Mouse (Mus musculus): ENCODE results near the gene Zfp553. TPM values are rescaled to one million over a fixed set of nuclear protein-coding genes. Genes with fewer than 3 reads are reported as not detected.

The Zfp553 gene
- polyA plus RNA-seq, 1 experiment from 2014 or later: 23.6 TPM

GRCm38 (mm10) chr7:127259186-127259905 lies 26.5 kb downstream of the Zfp553 start:
- ATAC-seq: no peak
- Histone ChIP-seq H3K4me3 (ENCODE audit: low read length) (peak overlapping the region; percentile 63), H3K27me3 (replicated peaks; ENCODE audit: control insufficient read depth, insufficient read depth, low read length) (no peaks in the 10 kb centered on the region), H3K4me2 (ENCODE audit: low read depth, low read length) (peak overlapping the region; percentile 53), H3K9ac (ENCODE audit: low read depth, low read length) (peak overlapping the region; percentile 2; the same call in 1 of the 2 replicates), H3K4me1 (ENCODE audit: control insufficient read depth, insufficient read depth, low read length) (peaks cover 14% of the 10 kb centered on the region), H3K27ac (ENCODE audit: low read length) (no peak overlapping the region), H3K36me3 (ENCODE audit: control insufficient read depth, insufficient read depth, low read length) (0 out of 2 replicates have a peak, but pooled peaks cover 2% of the 10 kb centered on the region), H3K9me3 (ENCODE audit: control insufficient read depth, low read length) (no peaks in the 10 kb centered on the region)
- 73% methylated on average over 8 of the region's 8 CpGs for WGBS

- Histone ChIP-seq H3K27ac (ENCODE audit: low read length) (no peak within 1 kb of the TSS), H3K4me2 (ENCODE audit: low read depth, low read length) (peak within 1 kb of the TSS; percentile 53), H3K9ac (ENCODE audit: low read depth, low read length) (peak within 1 kb of the TSS; percentile 70), H3K36me3 (ENCODE audit: control insufficient read depth, insufficient read depth, low read length) (0 out of 2 replicates have a peak, but pooled peaks cover 2% of the 10 kb centered on the region), H3K9me3 (ENCODE audit: control insufficient read depth, low read length) (no peaks in the 10 kb centered on the region), H3K4me1 (ENCODE audit: control insufficient read depth, insufficient read depth, low read length) (peaks cover 8% of the 10 kb centered on the region; the same call in 1 of the 2 replicates), H3K4me3 (ENCODE audit: low read length) (peak within 1 kb of the TSS; percentile 63), H3K27me3 (replicated peaks; ENCODE audit: control insufficient read depth, insufficient read depth, low read length) (no peaks in the 10 kb centered on the region)
- under 1% methylated on average over 50 of the region's 50 CpGs for WGBS
- ATAC-seq: peak; percentile 99
These were observed 27.6 kb downstream of the Zfp553 start, which contains the start of gene Dctpp1 for GRCm38 (mm10) chr7:127260309-127261111. TSS of gene Dctpp1 (minus strand) at chr7:127260709.

GRCm38 (mm10) chr7:127262218-127262961 lies 29.5 kb downstream of the Zfp553 start:
- no peaks in the 10 kb centered on the region for H3K9me3 ChIP-seq (ENCODE audit: control insufficient read depth, low read length)
- H3K4me3 ChIP-seq (ENCODE audit: low read length): no peak overlapping the region
- no peaks in the 10 kb centered on the region for H3K27me3 ChIP-seq (replicated peaks; ENCODE audit: control insufficient read depth, insufficient read depth, low read length)
- no peaks in the 10 kb centered on the region for H3K36me3 ChIP-seq (ENCODE audit: control insufficient read depth, insufficient read depth, low read length)
- no peak overlapping the region for H3K9ac ChIP-seq (ENCODE audit: low read depth, low read length)
- peaks cover 8% of the 10 kb centered on the region; the same call in 1 of the 2 replicates for H3K4me1 ChIP-seq (ENCODE audit: control insufficient read depth, insufficient read depth, low read length)
- H3K27ac ChIP-seq (ENCODE audit: low read length): no peak overlapping the region
- H3K4me2 ChIP-seq (ENCODE audit: low read depth, low read length): no peak overlapping the region
- no peak for ATAC-seq
- 79% methylated on average over 10 of the region's 10 CpGs for WGBS

- WGBS: 94% methylated on average over 3 of the region's 3 CpGs
- ATAC-seq: no peak
- Histone ChIP-seq H3K27ac (ENCODE audit: low read length) (no peak overlapping the region), H3K36me3 (ENCODE audit: control insufficient read depth, insufficient read depth, low read length) (peaks cover 3% of the 10 kb centered on the region; the same call in 1 of the 2 replicates), H3K27me3 (replicated peaks; ENCODE audit: control insufficient read depth, insufficient read depth, low read length) (no peaks in the 10 kb centered on the region), H3K4me2 (ENCODE audit: low read depth, low read length) (no peak overlapping the region), H3K4me1 (ENCODE audit: control insufficient read depth, insufficient read depth, low read length) (peaks cover 8% of the 10 kb centered on the region; the same call in 1 of the 2 replicates), H3K4me3 (ENCODE audit: low read length) (no peak overlapping the region), H3K9ac (ENCODE audit: low read depth, low read length) (no peak overlapping the region), H3K9me3 (ENCODE audit: control insufficient read depth, low read length) (peaks cover 3% of the 10 kb centered on the region; the same call in 1 of the 2 replicates)
These were observed 30.7 kb downstream of the Zfp553 start for GRCm38 (mm10) chr7:127263526-127263925.

- Histone ChIP-seq H3K36me3 (ENCODE audit: control insufficient read depth, insufficient read depth, low read length) (peaks cover 21% of the 10 kb centered on the region), H3K9me3 (ENCODE audit: control insufficient read depth, low read length) (peaks cover 10% of the 10 kb centered on the region), H3K4me3 (ENCODE audit: low read length) (no peak overlapping the region), H3K9ac (ENCODE audit: low read depth, low read length) (no peak overlapping the region), H3K27me3 (replicated peaks; ENCODE audit: control insufficient read depth, insufficient read depth, low read length) (no peaks in the 10 kb centered on the region), H3K4me2 (ENCODE audit: low read depth, low read length) (no peak overlapping the region), H3K27ac (ENCODE audit: low read length) (peak overlapping the region; percentile 44; the same call in 1 of the 2 replicates), H3K4me1 (ENCODE audit: control insufficient read depth, insufficient read depth, low read length) (peaks cover 15% of the 10 kb centered on the region; the same call in 1 of the 2 replicates)
- ATAC-seq: no peak
- WGBS: 79% methylated on average over 2 of the region's 2 CpGs
These were observed 37.4 kb downstream of the Zfp553 start for GRCm38 (mm10) chr7:127270256-127270655.

GRCm38 (mm10) chr7:127270666-127271065 lies 37.8 kb downstream of the Zfp553 start:
- H3K4me2 ChIP-seq (ENCODE audit: low read depth, low read length): 0 out of 2 replicates have a peak overlapping the region, but pooled peaks have one; percentile 39
- no peaks in the 10 kb centered on the region for H3K27me3 ChIP-seq (replicated peaks; ENCODE audit: control insufficient read depth, insufficient read depth, low read length)
- peaks cover 10% of the 10 kb centered on the region for H3K9me3 ChIP-seq (ENCODE audit: control insufficient read depth, low read length)
- WGBS: 65% methylated on average over 5 of the region's 5 CpGs
- peaks cover 15% of the 10 kb centered on the region; the same call in 1 of the 2 replicates for H3K4me1 ChIP-seq (ENCODE audit: control insufficient read depth, insufficient read depth, low read length)
- peaks cover 21% of the 10 kb centered on the region for H3K36me3 ChIP-seq (ENCODE audit: control insufficient read depth, insufficient read depth, low read length)
- no peak overlapping the region for H3K4me3 ChIP-seq (ENCODE audit: low read length)
- peak; percentile 30 for ATAC-seq
- H3K27ac ChIP-seq (ENCODE audit: low read length): peak overlapping the region; percentile 60
- H3K9ac ChIP-seq (ENCODE audit: low read depth, low read length): no peak overlapping the region

GRCm38 (mm10) chr7:127271093-127271492 lies 38.2 kb downstream of the Zfp553 start:
- Histone ChIP-seq H3K36me3 (ENCODE audit: control insufficient read depth, insufficient read depth, low read length) (peaks cover 21% of the 10 kb centered on the region), H3K27ac (ENCODE audit: low read length) (peak overlapping the region; percentile 60), H3K9me3 (ENCODE audit: control insufficient read depth, low read length) (peaks cover 10% of the 10 kb centered on the region), H3K4me3 (ENCODE audit: low read length) (peak overlapping the region; percentile 27), H3K27me3 (replicated peaks; ENCODE audit: control insufficient read depth, insufficient read depth, low read length) (no peaks in the 10 kb centered on the region), H3K9ac (ENCODE audit: low read depth, low read length) (0 out of 2 replicates have a peak overlapping the region, but pooled peaks have one; percentile 12), H3K4me2 (ENCODE audit: low read depth, low read length) (peak overlapping the region; percentile 39), H3K4me1 (ENCODE audit: control insufficient read depth, insufficient read depth, low read length) (peaks cover 15% of the 10 kb centered on the region; the same call in 1 of the 2 replicates)
- WGBS: 95% methylated on average over 4 of the region's 4 CpGs
- no peak for ATAC-seq

- H3K9ac ChIP-seq (ENCODE audit: low read depth, low read length): peak overlapping the region; percentile 99
These were observed 39.7 kb downstream of the Zfp553 start for GRCm38 (mm10) chr7:127272566-127272965.

More at GRCm38 (mm10) chr7:127272566-127272965, 39.7 kb downstream of the Zfp553 start:
- Histone ChIP-seq H3K27ac (ENCODE audit: low read length) (peak overlapping the region; percentile 10; the same call in 1 of the 2 replicates), H3K27me3 (replicated peaks; ENCODE audit: control insufficient read depth, insufficient read depth, low read length) (no peaks in the 10 kb centered on the region), H3K4me2 (ENCODE audit: low read depth, low read length) (peak overlapping the region; percentile 81), H3K4me3 (ENCODE audit: low read length) (peak overlapping the region; percentile 64), H3K4me1 (ENCODE audit: control insufficient read depth, insufficient read depth, low read length) (peaks cover 23% of the 10 kb centered on the region), H3K9me3 (ENCODE audit: control insufficient read depth, low read length) (peaks cover 10% of the 10 kb centered on the region), H3K36me3 (ENCODE audit: control insufficient read depth, insufficient read depth, low read length) (peaks cover 21% of the 10 kb centered on the region)
- WGBS: 96% methylated on average over 15 of the region's 15 CpGs
- no peak for ATAC-seq
